Mouse (Mus musculus) Muller cell, postnatal 12 days (primary cell): ENCODE measurements around the gene Reg3d.
"Not testable (repeated sequence)": the region's sequence is repeated elsewhere in the genome, so short reads cannot be mapped to it uniquely, and the experiment has no call there.

ENCODE experiments used
- DNase-seq: peaks from one replicate; pipeline ENCODE4 v3.0.0-alpha.2; 2015; ENCODE audit errors: inconsistent ontology term

Gene Reg3d

GRCm38 (mm10) chr6:78378765-78379164 lies at the start of gene Reg3d:
TSS of gene Reg3d (minus strand) at chr6:78378865.
- DNase-seq: no peak

- DNase-seq: no peak
Observed at GRCm38 (mm10) chr6:78425497-78425896, 46.8 kb upstream of the Reg3d start.

- not testable (repeated sequence) for DNase-seq
Observed at GRCm38 (mm10) chr6:78422411-78422810, 43.7 kb upstream of the Reg3d start, which contains the start of gene Reg1. TSS of gene Reg1 (plus strand) at chr6:78422711.

GRCm38 (mm10) chr6:78395323-78395722 lies 16.7 kb upstream of the Reg3d start, which contains the start of gene Reg2:
TSS of gene Reg2 (plus strand) at chr6:78395623.
- not testable (repeated sequence) for DNase-seq

GRCm38 (mm10) chr6:78385609-78386008 lies 6.9 kb upstream of the Reg3d start:
- no peak for DNase-seq

GRCm38 (mm10) chr6:78380409-78380808 lies 1.7 kb upstream of the Reg3d start, which contains the start of gene Reg3a:
TSS of gene Reg3a (plus strand) at chr6:78380709.
- no peak for DNase-seq

GRCm38 (mm10) chr6:78370357-78370756 lies 8.3 kb downstream of the Reg3d start, which contains the start of gene Reg3b:
TSS of gene Reg3b (plus strand) at chr6:78370657.
- no peak for DNase-seq

GRCm38 (mm10) chr6:78361971-78362563 lies 16.6 kb downstream of the Reg3d start:
- no peak for DNase-seq

GRCm38 (mm10) chr6:78341689-78342088 lies 37.0 kb downstream of the Reg3d start:
- no peak for DNase-seq

GRCm38 (mm10) chr6:78340296-78340695 lies 38.4 kb downstream of the Reg3d start:
- no peak for DNase-seq

GRCm38 (mm10) chr6:78331919-78332569 lies 46.6 kb downstream of the Reg3d start:
- DNase-seq: peak; percentile 36

- DNase-seq: no peak
Observed at GRCm38 (mm10) chr6:78329166-78329565, 49.5 kb downstream of the Reg3d start.

- DNase-seq: no peak
Observed at GRCm38 (mm10) chr6:78327798-78328197, 50.9 kb downstream of the Reg3d start.
